Mouse (Mus musculus) megakaryocyte, embryonic 14.5 days (primary cell): ENCODE data around the gene Lfng. TPM values are rescaled to one million over a fixed set of nuclear protein-coding genes. Genes with fewer than 3 reads are reported as not detected.
A peak's percentile ranks its signal among the peaks of the same experiment; 100 is the strongest.

Experiments
- H3K27me3 ChIP-seq: replicated peaks from 2 replicates; pipeline ENCODE3; 2012; ENCODE audit warnings: inconsistent platforms
- H3K36me3 ChIP-seq: replicated peaks from 2 replicates; pipeline ENCODE3; 2012; ENCODE audit warnings: low read length, inconsistent platforms, mixed read lengths
- H3K4me1 ChIP-seq: 2 replicates; pipeline ENCODE4 v1.6.1; 2012; ENCODE audit warnings: inconsistent platforms
- H3K4me3 ChIP-seq: replicated peaks from 2 replicates; pipeline ENCODE3; 2012; ENCODE audit warnings: moderate library complexity, mild to moderate bottlenecking, inconsistent platforms
- H3K9me3 ChIP-seq: 2 replicates; pipeline ENCODE4 v1.6.1; 2012; ENCODE audit warnings: inconsistent platforms
- FLI1 ChIP-seq: IDR thresholded peaks from 2 replicates; pipeline ENCODE4 v1.6.1; 2012; ENCODE audit warnings: low read length, inconsistent platforms, mixed read lengths
- GATA1 ChIP-seq: IDR thresholded peaks from 3 replicates; pipeline ENCODE4 v1.6.1; 2012; ENCODE audit warnings: mixed read lengths, low read length, inconsistent platforms, borderline replicate concordance
- polyA plus RNA-seq: library from polyadenylated mRNA; stranded (reverse); fragments of >175 nt; gene quantifications from 2 replicates; pipeline ENCODE4 v1.2.3, GENCODE M21; 2012; ENCODE audit warnings: low replicate concordance; ENCODE audit not compliant: insufficient read depth

Lfng gene
- polyA plus RNA-seq, 1 experiment, result 31.9 TPM

- Histone ChIP-seq H3K9me3 (peaks cover 6% of the 10 kb centered on the region), H3K4me1 (peaks cover 94% of the 10 kb centered on the region), H3K36me3 (peaks cover 78% of the 10 kb centered on the region), H3K27me3 (no peaks in the 10 kb centered on the region), H3K4me3 (no peak overlapping the region)
- TF ChIP-seq FLI1 (no peak), GATA1 (no peak)
These were observed 16.0 kb downstream of the Lfng start for GRCm38 (mm10) chr5:140622978-140623670.

DNA sequence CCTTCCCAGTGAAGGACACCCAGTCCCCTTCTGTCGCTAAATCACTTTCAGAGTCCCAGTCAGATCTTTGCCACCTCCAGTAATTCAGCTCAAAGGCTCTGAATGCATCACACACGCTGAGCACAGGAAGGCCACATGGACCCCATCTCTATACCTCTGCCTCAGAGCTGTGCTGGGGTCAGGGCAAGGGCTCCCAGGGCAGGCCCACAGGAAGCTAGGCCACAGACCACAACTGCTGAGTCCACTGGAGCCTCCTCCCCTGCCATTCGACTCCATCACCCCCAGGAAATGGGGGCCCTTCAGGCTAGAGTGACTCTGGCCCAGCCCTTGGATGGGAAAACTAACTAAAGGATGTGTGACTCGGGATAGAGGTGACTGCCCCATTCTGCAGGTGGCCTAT, 16.7 kb downstream of the Lfng start:
- peaks cover 83% of the 10 kb centered on the region for H3K36me3 ChIP-seq

GRCm38 (mm10) chr5:140624238-140624637, 17.1 kb downstream of the Lfng start:
- peaks cover 11% of the 10 kb centered on the region for H3K9me3 ChIP-seq
- TF ChIP-seq GATA1, result no peak
- no peak for TF ChIP-seq FLI1
- peaks cover 84% of the 10 kb centered on the region for H3K36me3 ChIP-seq
- peak overlapping the region; percentile 76 for H3K4me3 ChIP-seq
- H3K27me3 ChIP-seq, result no peaks in the 10 kb centered on the region
- peaks cover 94% of the 10 kb centered on the region for H3K4me1 ChIP-seq

More for the DNA sequence above, 16.7 kb downstream of the Lfng start:
- H3K9me3 ChIP-seq, result peaks cover 10% of the 10 kb centered on the region
- H3K27me3 ChIP-seq, result no peaks in the 10 kb centered on the region
- H3K4me3 ChIP-seq, result peak overlapping the region; percentile 76
- peaks cover 93% of the 10 kb centered on the region for H3K4me1 ChIP-seq
- TF ChIP-seq FLI1 (no peak), GATA1 (no peak)

- peaks cover 92% of the 10 kb centered on the region for H3K36me3 ChIP-seq
- peaks cover 93% of the 10 kb centered on the region for H3K4me1 ChIP-seq
- TF ChIP-seq FLI1, result no peak
- TF ChIP-seq GATA1, result no peak
These were observed 17.8 kb downstream of the Lfng start for GRCm38 (mm10) chr5:140624961-140625360.

GRCm38 (mm10) chr5:140627580-140627979, 20.5 kb downstream of the Lfng start:
- TF ChIP-seq FLI1 (no peak), GATA1 (no peak)
- H3K36me3 ChIP-seq, result peaks cover 99% of the 10 kb centered on the region
- H3K27me3 ChIP-seq, result no peaks in the 10 kb centered on the region

More at GRCm38 (mm10) chr5:140624961-140625360, 17.8 kb downstream of the Lfng start:
- Histone ChIP-seq H3K9me3 (peaks cover 12% of the 10 kb centered on the region), H3K4me3 (peak overlapping the region; percentile 20), H3K27me3 (no peaks in the 10 kb centered on the region)

DNA sequence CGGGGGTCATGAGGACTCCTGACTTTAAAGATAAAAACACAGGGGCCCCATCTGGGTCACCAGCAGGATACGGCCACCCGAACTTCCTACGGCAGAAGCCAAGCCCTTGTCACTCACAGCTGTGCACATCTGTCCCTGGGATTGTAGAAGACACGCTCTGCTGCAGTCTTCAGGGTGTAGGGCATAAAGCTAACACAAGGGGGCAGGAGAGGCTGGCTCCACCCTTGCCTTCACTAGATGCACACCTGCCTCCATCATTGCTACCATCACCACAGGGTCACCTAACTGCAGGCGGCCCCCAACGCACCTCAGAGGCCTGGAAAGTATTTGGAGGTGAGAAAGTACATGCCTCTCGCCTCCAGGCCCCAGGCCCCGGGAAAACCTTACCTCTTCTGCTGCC, 21.9 kb downstream of the Lfng start:
- no peaks in the 10 kb centered on the region for H3K27me3 ChIP-seq
- TF ChIP-seq FLI1 (no peak), GATA1 (no peak)
- H3K4me3 ChIP-seq, result peak overlapping the region; percentile 19
- peaks cover 68% of the 10 kb centered on the region for H3K4me1 ChIP-seq
- H3K36me3 ChIP-seq, result peaks cover 99% of the 10 kb centered on the region
- peaks cover 12% of the 10 kb centered on the region for H3K9me3 ChIP-seq

More at GRCm38 (mm10) chr5:140627580-140627979, 20.5 kb downstream of the Lfng start:
- peaks cover 72% of the 10 kb centered on the region for H3K4me1 ChIP-seq
- H3K9me3 ChIP-seq, result peaks cover 12% of the 10 kb centered on the region
- peak overlapping the region; percentile 59 for H3K4me3 ChIP-seq

GRCm38 (mm10) chr5:140633432-140633831, 26.3 kb downstream of the Lfng start:
- Histone ChIP-seq H3K4me1 (peaks cover 64% of the 10 kb centered on the region), H3K36me3 (peaks cover 100% of the 10 kb centered on the region), H3K4me3 (no peak overlapping the region), H3K9me3 (peaks cover 3% of the 10 kb centered on the region), H3K27me3 (no peaks in the 10 kb centered on the region)
- TF ChIP-seq FLI1 (no peak), GATA1 (no peak)

DNA sequence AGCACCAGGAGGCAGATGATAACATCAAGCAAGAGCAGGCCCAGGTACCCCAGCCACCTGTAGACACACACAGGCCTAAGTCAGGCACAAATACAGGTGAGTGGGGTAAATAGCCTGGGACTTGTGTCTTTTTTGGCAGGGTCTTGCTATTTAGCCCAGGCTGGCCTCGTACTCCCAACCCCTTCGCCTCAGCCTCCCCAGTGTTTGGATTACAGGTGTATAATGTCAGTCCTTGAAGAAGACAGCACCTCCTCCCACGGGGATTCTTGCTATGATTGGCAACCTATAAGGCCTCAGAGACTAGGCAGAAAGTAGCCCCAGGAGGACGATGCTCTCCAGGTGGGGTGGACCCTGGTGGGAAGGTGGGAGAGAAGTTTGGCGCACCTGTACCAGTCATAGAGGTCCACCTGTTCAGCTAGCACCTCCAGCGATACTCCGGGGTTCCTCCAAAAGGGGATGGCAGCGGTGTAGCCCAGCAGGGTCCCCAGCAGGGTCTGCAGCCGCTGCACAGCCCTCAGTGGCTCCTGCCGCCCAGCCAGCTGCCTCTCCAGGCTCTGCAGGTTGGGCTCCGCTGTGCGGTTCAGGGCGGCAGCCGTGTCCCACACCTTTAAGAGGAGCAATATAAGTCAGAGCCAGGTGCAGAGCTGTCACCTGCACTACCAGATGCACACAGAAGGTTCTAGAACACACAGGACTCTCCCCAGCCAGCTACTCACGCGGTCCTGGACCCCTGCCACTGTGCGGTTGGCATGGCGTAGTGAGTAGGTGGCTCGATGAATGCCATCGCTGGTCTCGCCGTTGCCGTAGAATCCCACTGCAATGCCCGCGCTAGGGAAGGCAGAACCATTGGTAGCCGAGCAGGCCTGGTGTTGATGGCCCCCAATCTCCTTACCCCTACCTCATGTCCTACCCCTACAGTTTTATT, 27.9 kb downstream of the Lfng start:
- Histone ChIP-seq H3K27me3 (no peaks in the 10 kb centered on the region), H3K36me3 (peaks cover 99% of the 10 kb centered on the region)

DNA sequence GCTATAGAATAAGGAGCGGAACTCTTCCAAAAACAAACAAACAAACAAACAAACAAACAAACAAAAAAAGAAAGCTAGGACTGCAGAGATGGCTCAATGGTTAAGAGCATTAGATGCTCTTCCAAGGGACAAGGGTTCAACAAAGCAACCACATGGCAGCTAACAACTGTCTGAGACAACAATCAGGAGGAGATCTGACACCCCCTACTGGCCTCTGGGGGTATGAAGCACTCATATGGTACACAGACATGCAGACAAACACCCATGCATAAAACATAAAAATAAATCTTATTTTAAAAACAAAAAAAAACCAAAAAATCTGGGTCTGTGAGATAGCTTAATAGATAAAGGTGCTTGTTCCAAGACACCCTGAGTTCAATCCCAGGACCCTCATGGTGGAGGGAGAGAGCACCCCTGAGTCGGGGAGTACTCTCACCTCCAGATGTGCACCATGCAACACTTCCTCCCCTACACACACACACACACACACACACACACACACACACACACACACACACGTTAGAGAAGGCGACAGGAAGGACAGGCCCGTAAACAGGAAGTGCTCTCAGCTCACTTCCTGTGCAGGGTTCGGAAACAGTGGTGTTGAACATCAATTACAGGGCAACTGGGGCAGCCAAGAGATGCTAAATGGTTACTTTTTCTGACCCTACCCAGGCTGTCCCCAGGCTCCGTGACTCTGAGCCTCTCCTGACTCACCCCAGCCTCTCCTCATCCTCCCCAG, 29.4 kb downstream of the Lfng start:
- TF ChIP-seq FLI1 (no peak), GATA1 (no peak)
- Histone ChIP-seq H3K4me3 (no peak overlapping the region), H3K27me3 (no peaks in the 10 kb centered on the region), H3K36me3 (peaks cover 99% of the 10 kb centered on the region), H3K9me3 (no peaks in the 10 kb centered on the region), H3K4me1 (peaks cover 78% of the 10 kb centered on the region)

More for the DNA sequence above, 27.9 kb downstream of the Lfng start:
- TF ChIP-seq FLI1, result no peak
- Histone ChIP-seq H3K4me3 (no peak overlapping the region), H3K4me1 (peaks cover 64% of the 10 kb centered on the region), H3K9me3 (no peaks in the 10 kb centered on the region)
